Mouse (Mus musculus): Measurements from ENCODE around the gene Sestd1. TPM values are rescaled to one million over a fixed set of nuclear protein-coding genes. Genes with fewer than 3 reads are reported as not detected.

Sestd1 gene
- polyA plus RNA-seq, 1 experiment = not detected

DNA sequence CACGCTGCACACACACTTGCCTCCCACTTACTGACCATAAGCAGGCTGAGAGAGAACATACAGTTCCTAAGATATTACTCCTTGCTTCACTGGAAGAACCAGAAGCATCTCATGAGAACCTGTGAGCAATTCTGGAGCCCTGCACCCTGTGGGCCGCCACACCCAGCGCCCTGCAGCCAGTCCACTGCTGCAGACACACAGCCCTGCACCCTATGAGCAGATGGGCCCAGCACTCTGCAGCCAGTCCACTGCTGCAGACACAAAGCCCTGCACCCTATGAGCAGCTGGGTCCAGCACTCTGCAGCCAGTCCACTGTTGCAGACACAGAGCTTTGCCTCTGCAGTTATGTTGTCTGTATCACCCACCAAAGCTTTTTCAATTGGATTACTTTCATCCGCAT, 80.0 kb downstream of the Sestd1 start:
- TF ChIP-seq GATA1 (IDR thresholded peaks at IDR 0.05; ENCODE audit: low read length) = no peak

DNA sequence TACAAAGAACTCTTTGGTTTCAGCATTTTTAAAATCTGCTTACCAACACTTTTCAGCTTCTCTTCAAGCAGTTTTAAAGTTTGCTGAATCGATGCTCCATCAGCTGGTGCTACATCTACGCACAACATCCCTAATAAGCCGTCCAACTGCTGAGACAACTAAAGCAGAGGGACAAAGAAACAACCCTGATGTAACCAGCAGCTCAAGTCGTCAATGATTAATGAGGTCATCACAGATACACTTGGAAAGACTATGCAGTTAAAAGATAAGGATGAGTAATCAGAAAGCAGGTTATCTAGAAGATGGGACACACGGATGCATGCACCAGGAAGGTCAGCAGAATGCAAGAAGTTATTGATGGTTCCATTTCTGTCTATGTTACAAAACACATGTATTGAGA, 82.1 kb downstream of the Sestd1 start:
- no peak for TF ChIP-seq GATA1 (IDR thresholded peaks at IDR 0.05; ENCODE audit: low read length)

DNA sequence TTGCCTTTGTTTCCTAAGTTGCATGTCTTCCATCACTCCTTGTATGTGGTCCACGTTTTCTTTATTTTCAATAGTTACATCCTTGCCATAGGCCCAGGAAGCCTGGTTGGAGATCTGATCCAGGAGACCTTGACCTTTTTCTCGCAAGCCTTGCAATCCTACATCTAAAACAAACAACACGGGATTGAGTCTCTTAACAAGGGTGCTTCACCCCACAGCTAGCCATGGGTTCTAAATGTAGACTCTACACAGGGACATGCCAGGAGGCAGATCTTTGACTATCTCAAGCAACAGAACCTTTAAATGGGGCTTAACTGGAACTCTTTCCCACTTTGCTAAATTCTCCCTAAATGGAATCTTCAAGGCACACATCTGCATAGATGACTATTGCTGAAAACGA, 83.6 kb downstream of the Sestd1 start:
- TF ChIP-seq GATA1 (IDR thresholded peaks at IDR 0.05; ENCODE audit: low read length) = no peak

DNA sequence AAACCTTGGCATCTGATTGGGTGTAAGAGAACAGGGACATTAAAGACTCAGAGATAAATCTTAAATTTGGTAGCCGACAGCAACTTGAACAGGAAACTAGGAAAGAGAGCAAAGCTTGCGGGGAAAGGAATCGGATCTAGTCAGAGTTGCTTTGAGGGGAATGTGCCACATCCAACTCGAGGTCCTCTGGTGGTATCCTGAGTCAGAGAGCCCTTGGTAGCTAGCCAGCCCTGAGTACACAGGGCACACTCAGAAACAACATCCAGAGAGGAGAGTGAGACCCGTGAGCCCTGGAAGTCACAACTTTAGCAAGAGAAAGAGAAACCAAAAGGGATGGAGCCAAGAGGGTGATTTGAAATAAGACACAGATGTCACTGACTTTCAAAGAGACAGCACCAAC, 85.3 kb downstream of the Sestd1 start:
- no peak for TF ChIP-seq GATA1 (IDR thresholded peaks at IDR 0.05; ENCODE audit: low read length)

DNA sequence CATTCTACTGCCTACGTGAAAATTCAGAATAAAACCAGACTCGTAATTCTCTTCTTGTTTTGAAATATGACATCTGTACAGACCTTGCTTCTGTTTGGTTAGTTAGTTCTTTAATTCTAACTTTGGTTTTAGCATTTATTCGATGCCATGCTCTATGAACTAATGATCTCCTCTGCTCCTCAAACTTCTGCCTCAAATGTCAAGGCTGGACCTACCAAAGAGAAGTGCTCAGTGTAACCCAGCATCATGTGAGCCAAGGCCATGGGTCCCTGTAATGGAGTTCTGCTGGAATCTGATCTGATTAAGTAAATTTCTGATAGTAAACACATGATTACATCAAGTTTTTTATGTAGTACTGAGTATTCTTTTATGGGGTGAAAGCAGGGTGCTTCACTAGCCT, 88.6 kb downstream of the Sestd1 start:
- no peak for TF ChIP-seq GATA1 (IDR thresholded peaks at IDR 0.05; ENCODE audit: low read length)

DNA sequence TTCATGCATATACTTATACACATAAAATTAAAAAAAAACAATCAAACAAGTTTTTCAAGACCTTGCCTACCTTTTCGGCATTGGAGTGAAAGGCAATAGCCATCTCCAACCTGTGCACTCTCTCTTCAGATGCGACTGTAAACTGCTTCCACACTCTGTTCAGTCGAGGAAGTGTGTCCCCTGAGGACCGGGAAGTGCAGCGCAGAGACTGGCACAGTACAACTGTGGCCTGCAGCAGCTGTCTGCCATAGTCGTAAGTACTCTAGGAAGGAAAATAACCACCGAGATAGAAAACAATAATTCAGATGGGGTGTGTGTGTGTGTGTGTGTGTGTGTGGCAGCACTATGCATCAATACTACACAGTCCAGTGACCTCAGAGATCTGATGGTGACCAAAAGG, 89.5 kb downstream of the Sestd1 start:
- no peak for TF ChIP-seq GATA1 (IDR thresholded peaks at IDR 0.05; ENCODE audit: low read length)

DNA sequence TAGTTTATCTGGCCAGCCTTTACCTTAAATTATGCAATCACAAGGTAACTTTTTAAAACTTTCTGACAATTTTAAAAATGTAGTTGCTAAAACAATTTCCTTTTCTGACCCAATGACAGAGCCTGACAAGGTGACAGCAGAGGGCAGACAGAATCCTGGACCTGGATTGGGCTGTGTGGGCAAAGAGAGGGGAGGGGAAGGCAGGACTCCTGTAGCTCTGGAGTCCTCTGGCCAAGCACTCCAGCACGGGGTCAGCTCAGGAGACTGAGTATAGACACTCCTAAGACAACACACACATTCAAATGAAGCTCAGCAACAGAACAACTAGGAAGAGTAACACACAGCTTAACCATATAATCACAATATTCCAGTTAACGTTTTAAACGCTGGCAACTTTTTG, 90.1 kb downstream of the Sestd1 start:
- no peak for TF ChIP-seq GATA1 (IDR thresholded peaks at IDR 0.05; ENCODE audit: low read length)

DNA sequence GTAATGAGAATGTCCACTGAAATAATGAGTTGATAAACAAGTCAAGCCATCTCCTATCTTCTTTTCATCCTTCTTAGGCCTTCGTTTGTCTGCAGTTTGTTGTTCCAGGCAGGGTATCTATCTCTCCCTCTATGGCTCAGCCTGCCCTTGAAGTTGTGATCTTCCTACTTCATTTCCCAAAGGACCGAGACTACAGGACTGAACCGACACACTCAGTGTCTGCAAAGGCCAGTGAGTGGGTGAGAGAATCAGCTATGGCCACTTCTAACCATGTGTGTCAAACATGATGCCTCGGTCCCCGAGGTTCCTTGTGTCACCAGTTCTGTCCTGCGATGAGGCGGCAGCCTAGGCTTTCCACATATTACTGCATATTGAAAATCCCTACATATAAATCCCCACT, 90.7 kb downstream of the Sestd1 start:
- TF ChIP-seq GATA1 (IDR thresholded peaks at IDR 0.05; ENCODE audit: low read length) = no peak

DNA sequence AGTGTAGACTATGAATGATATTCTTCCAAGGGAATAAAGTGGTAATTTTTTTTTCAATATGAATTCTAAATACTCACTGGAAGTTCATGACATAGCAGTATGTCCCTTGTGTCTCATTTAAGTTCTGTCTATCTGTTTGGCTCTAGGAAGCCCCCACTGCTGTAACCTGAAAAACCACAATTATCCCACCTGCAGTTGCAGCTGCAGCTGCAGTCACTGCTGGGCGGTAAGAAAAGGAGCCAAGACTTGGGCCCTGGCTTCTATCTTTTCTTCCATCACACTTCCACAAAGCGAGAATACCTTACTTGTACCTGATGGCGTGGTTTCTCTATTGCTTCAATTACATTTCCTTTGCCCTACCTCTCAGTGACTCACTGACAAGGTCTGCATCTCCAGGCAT, 92.9 kb downstream of the Sestd1 start:
- no peak for TF ChIP-seq GATA1 (IDR thresholded peaks at IDR 0.05; ENCODE audit: low read length)

DNA sequence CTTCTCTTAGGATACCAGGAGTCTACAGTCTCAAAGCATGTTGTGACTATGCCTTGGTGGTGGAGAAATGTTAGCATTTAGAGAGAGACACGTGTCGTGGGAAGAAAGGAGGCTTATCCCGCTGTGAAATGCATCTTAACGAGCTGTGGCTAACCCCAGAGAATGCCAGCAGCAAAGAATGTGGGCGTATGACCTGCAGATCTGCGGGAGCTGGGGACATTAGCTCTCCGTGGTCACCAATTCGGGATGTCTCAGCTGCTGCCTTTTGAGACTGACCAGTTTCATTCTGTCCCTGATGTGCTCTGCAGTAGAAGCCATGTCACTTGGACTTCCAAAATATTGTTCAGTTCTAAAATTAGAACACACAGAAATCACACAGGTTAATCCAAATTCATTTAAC, 93.5 kb downstream of the Sestd1 start:
- TF ChIP-seq GATA1 (IDR thresholded peaks at IDR 0.05; ENCODE audit: low read length) = no peak

DNA sequence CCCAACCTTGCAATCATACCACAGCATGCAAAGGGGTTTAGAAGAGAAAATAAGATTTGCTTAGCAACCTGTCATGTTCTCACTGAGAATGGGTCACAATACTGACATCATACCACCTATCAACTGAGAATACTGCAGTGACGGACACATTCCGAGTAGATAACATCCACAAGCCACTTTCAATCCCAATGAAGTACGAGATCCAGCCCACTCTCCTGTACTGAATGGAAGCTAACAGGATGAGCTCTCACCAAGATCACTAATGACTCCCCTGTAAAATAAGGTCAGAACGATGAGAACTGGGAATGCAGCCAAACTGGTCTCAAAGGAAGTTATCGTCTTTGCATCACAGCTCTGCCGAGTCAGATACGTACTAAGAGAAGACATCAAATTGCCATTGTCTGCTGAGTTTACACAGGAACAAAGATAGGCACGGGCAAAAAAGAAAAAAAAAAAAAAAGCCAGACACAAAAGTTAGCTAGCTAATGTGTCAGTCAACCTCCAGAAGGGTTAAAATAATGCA, 96.3 kb downstream of the Sestd1 start:
- no peak for TF ChIP-seq GATA1 (IDR thresholded peaks at IDR 0.05; ENCODE audit: low read length)

DNA sequence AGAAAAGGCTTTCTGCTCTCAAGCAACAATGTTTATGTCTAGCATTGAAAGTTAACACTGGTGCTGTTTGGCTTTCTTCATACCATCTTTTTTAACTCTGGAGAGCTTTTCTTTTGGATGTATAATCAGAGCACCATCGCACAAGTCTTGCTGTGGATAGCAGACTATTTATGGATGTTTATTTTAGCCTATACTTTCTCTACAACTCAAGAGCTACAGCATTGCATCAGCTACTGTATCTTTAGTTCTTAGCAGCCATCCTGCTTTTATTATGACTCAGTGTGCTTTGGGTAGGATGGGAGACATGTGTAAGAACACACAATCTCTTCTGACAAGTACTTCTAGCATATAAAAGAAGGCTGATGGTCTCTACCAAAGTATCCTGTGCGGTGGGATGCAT, 96.7 kb downstream of the Sestd1 start:
- no peak for TF ChIP-seq GATA1 (IDR thresholded peaks at IDR 0.05; ENCODE audit: low read length)

DNA sequence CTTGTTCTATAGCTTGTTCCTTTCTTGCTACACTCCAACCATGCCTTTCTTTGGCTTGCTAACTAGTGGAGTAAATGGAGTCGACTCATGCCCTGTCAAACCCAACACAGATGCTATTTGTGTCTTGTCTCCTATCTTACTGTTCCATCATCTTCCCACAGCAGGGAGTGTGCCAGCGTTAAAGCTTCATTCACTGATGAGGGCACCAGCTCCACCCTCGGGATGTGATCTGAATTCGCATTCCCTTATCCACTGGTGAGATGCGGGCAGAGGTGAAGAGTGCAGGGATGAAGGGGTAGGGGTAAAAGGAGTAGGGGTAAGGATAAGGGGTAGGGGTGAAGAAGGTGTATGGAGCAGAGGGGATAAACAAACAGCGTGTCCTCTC, 97.4 kb downstream of the Sestd1 start:
- TF ChIP-seq GATA1 (IDR thresholded peaks at IDR 0.05; ENCODE audit: low read length) = no peak

DNA sequence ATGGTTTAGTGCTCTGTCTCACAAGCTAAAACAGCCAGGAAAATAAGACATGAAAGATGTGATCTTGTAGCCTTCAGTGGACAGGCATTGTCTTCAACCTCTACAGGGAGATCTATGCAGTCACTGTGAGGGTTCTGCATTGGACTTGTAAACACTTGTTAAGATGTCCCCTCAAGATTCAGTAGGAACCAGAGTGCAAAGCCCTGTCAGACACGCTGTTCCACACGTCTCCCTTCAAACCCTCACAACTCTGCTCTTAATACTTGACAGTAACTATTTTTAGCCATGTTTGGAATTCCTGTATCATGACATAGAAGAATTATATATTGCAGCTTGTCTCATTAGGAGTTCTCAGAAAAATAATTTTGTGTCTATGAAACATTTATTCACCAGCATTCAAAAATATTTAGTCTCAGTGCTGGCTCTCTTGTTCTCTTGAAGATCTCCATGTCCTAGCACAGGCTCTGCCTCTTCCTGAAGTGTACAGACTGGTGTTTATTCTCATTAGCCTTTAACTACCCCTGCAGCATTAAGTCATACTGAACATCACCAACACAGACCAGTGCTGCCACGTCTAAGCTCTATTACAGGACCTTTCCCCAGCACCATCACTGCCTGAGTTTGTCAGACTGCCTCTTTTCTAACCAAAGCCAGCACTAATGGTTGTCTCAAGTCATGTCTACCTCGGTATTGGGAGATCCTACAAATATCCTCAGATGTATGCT, 98.0 kb downstream of the Sestd1 start:
- TF ChIP-seq GATA1 (IDR thresholded peaks at IDR 0.05; ENCODE audit: low read length) = no peak

DNA sequence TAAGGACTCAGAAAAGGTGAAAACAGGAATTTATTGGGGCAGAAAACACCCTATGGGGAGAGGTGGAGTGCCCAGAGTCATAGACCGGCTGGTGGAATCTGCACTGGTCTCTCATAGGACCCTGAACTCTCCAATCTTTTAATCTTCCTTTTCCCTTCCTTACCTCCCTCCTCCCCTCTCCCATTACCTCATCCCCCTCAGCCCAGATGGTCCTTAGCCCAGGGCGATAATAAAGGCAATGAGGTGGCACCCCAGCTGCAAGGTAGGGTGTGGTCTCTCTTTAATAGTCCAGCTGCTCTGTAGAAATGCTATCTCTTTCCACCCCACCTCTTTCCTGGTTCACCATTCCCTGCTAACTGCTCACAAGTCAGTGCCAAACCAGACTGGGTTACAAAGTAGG, 102.9 kb downstream of the Sestd1 start:
- TF ChIP-seq GATA1 (IDR thresholded peaks at IDR 0.05; ENCODE audit: low read length) = no peak

DNA sequence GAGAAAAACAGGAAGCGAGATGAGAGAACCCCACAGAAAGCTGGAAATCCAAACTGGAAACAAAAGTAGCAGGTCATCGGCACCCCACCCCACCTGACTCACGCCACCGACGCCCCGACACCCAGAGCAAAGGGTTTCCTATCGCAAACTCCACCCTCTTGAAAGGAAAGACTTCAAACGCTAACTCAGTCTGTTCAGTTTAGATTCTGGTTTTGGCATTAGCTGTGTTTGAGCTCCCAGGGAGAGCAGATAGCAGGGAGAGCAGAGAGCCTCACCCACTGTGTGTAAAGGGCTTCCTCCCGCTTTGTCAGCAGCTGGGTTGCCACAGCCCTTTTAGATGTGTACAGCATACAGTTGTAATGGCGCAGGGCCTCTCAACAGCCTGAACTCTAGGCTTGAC, 104.0 kb downstream of the Sestd1 start:
- TF ChIP-seq GATA1 (IDR thresholded peaks at IDR 0.05; ENCODE audit: low read length) = no peak

DNA sequence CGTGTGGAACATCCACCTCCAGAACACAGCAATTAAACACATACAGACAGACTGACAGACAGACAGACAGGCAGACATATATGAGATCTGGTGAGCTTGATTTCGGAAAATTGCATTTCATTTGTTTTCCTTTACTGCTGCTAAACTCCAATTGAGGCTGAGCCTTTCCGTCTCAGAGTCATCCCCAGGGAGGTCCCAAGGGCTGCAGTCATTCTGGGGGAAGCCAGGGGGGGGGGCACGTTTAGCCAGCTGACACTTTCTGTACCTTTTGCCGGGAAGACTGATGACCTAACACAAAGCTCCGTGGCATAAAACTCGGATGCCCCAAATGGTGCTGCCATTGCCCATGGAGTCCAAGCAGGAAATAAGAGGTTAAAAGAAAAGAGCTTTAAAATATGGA, 105.0 kb downstream of the Sestd1 start:
- TF ChIP-seq GATA1 (IDR thresholded peaks at IDR 0.05; ENCODE audit: low read length) = no peak

DNA sequence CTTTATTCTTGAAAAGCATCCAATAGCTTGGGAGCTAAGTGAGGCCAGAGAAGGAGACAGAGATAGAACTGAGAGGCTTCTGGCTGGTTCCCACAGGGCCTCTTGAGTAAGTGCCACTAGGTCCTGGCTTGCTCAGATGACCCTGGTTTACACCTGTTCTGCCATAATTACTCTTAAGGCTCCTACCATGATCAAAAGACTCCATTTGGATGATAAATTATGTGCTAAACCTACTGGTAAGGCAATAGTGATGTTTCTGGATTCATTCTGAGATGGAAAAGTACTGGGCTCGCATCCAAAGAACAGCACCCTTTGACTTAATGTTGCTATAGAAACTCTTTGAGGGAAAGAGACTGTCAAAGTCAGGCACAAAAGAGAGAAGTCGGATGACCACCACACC, 106.1 kb downstream of the Sestd1 start:
- TF ChIP-seq GATA1 (IDR thresholded peaks at IDR 0.05; ENCODE audit: low read length) = no peak

Data from G1E-ER4 (cell line).